Mouse (Mus musculus) E14TG2a.4 (cell line): ENCODE measurements around the gene Slc35e4.
"Not testable (repeated sequence)": the region's sequence is repeated elsewhere in the genome, so short reads cannot be mapped to it uniquely, and the experiment has no call there.

Experiments
- H3K27me3 ChIP-seq: 2 replicates; pipeline ENCODE4 v1.6.1; 2014; ENCODE audit warnings: low read length, control low read depth; ENCODE audit not compliant: insufficient read depth
- H3K36me3 ChIP-seq: 2 replicates; pipeline ENCODE4 v1.6.1; 2014; ENCODE audit warnings: low read length, control low read depth; ENCODE audit not compliant: insufficient read depth
- H3K4me1 ChIP-seq: replicated peaks from 2 replicates; pipeline ENCODE4 v1.6.1; 2014; ENCODE audit warnings: low read depth, low read length, control low read depth
- H3K4me3 ChIP-seq: replicated peaks from 2 replicates; pipeline ENCODE4 v1.5.1; 2014; ENCODE audit warnings: mild to moderate bottlenecking, low read length
- H3K9me3 ChIP-seq: 2 replicates; pipeline ENCODE4 v1.6.1; 2014; ENCODE audit warnings: low read length, control low read depth
- CTCF ChIP-seq: conservative IDR thresholded peaks from 2 replicates; pipeline ENCODE4 v1.5.1; 2014; ENCODE audit warnings: low read length
- NANOG ChIP-seq: IDR thresholded peaks from 2 replicates; pipeline ENCODE4 v1.6.1; 2014; ENCODE audit warnings: borderline replicate concordance, low read length, mixed read lengths
- POU5F1 ChIP-seq: IDR thresholded peaks from 2 replicates; pipeline ENCODE4 v1.6.1; 2014; ENCODE audit warnings: low read length, borderline replicate concordance

Gene Slc35e4

DNA sequence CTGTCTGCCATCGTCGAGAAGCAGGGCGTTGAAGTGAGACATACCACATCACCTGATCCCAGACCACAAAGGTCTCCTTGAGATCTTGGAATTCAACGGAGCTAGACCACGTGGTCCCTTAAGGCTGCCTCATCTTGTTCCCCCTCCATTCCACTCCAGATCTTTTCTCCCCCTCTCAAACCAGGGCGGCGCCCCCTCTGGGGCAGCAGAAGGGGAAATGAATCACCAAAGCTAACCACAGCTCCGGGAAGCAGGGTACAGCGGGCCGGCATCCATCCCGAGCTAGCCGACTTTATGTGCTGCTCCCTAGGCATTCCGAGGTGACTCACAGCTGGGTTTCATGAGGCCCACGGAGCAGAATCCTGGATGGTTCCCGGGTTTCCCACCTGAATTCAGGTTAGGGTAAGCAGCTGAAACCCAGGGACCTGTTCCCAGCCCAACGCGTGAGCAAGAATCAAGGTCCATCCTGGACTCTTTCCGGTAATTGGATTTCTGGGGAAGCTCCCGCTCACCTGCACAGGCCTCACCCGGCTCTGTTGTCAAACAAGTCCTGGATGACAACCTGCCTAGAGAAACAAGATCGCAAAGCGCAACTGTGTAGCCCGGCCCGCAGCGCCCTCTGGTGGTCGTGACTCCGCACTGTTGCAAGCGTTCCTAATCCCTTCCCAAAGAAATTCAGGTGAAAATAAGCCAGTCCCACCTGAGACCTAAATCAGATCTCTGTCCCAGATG, at the start of gene Slc35e4:
Gene Slc35e4 (minus strand): TSS at position 556 of the 732 bp plus-strand sequence.
- H3K36me3 ChIP-seq = peaks cover 10% of the 10 kb centered on the region
- peaks cover 54% of the 10 kb centered on the region for H3K27me3 ChIP-seq
- H3K4me1 ChIP-seq = peaks cover 28% of the 10 kb centered on the region
- H3K4me3 ChIP-seq = peak within 1 kb of the TSS; percentile 86
- TF ChIP-seq POU5F1 (no peak), CTCF (peak; percentile 89), NANOG (no peak)
- no peaks in the 10 kb centered on the region for H3K9me3 ChIP-seq

DNA sequence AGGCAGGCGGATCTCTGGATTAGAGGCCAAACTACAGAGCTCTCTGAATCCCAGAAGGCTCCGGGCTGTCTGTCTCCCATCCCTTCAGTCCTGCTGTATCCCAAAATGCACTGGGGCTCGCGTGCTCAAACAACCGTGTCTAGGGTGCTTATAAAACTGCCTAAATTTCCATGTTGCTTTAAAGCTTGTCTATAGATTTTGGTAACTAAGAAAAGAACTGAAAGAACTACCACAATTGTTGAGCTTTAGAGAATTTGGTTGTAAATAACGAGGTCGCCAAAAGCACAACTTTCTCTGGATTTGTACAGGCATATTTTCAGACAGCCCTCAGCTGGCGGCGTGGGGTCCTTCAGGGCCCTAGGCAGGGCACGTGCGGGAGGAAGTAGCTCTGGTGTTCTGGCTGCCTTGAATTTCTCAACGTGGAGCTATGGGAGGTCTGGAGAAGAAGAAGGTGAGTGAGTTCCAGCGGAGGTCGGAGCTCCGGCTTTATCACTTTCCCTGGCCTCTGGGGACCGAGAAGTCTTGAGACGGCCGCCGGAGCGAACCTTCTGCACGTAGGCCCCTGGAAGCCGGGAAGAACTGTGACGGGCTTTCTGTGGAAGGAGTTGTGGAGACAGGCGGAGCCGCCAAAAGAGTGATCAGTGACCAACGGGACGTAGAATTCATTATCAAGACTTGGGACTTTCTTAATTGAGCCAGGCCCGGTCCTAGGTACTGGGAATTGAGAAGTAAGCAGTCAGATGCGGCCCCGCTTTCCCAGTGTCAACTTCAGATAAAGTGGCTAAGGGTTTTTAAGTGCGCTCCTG, 49.3 kb upstream of the Slc35e4 start, which contains the start of gene Pes1:
Gene Pes1 (plus strand): TSS at position 366 of the 806 bp plus-strand sequence.
- Histone ChIP-seq H3K9me3 (no peaks in the 10 kb centered on the region), H3K36me3 (peaks cover 33% of the 10 kb centered on the region), H3K27me3 (no peaks in the 10 kb centered on the region), H3K4me3 (peak within 1 kb of the TSS; percentile 89), H3K4me1 (peaks cover 70% of the 10 kb centered on the region)
- no peak for TF ChIP-seq CTCF
- TF ChIP-seq POU5F1 = no peak
- no peak for TF ChIP-seq NANOG

DNA sequence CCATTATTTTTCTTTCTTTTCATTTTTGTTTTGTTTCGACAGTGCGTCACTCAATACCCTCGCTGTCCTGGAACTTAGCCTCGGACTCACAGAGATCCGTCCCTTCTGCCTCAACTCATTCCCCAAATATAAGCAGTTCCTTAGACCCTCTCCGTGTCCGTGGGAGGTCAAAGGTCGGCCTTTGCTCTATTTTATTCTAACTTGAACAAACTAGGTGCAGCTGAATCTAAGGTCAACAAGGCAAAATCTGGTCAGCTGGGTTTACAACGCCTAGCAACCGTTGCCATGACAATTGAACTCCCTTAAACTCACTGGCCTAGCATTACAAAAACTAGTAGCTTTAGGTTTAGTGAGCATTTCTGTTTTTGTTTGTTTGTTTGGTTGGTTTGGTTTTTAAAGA, 48.7 kb upstream of the Slc35e4 start:
- no peak for TF ChIP-seq POU5F1
- TF ChIP-seq CTCF = no peak
- no peak for TF ChIP-seq NANOG
- H3K27me3 ChIP-seq = no peaks in the 10 kb centered on the region

GRCm38 (mm10) chr11:3961761-3962160, 47.3 kb upstream of the Slc35e4 start:
- no peaks in the 10 kb centered on the region for H3K27me3 ChIP-seq
- H3K4me3 ChIP-seq = no peak overlapping the region
- TF ChIP-seq NANOG = no peak
- no peak for TF ChIP-seq CTCF
- no peak for TF ChIP-seq POU5F1
- H3K4me1 ChIP-seq = peaks cover 71% of the 10 kb centered on the region
- H3K9me3 ChIP-seq = no peaks in the 10 kb centered on the region
- H3K36me3 ChIP-seq = peaks cover 12% of the 10 kb centered on the region

More for the DNA sequence above, 48.7 kb upstream of the Slc35e4 start:
- H3K9me3 ChIP-seq = no peaks in the 10 kb centered on the region
- peaks cover 71% of the 10 kb centered on the region for H3K4me1 ChIP-seq
- H3K36me3 ChIP-seq = peaks cover 26% of the 10 kb centered on the region
- H3K4me3 ChIP-seq = peak overlapping the region; percentile 89

GRCm38 (mm10) chr11:3960901-3961300, 46.4 kb upstream of the Slc35e4 start:
- H3K9me3 ChIP-seq = no peaks in the 10 kb centered on the region
- H3K4me1 ChIP-seq = peaks cover 71% of the 10 kb centered on the region
- H3K4me3 ChIP-seq = no peak overlapping the region
- TF ChIP-seq CTCF (no peak), POU5F1 (no peak), NANOG (no peak)
- no peaks in the 10 kb centered on the region for H3K27me3 ChIP-seq
- H3K36me3 ChIP-seq = peaks cover 3% of the 10 kb centered on the region

- Histone ChIP-seq H3K4me3 (peak overlapping the region; percentile 62), H3K4me1 (peaks cover 43% of the 10 kb centered on the region)
- not testable (repeated sequence) for H3K27me3 ChIP-seq, H3K9me3 ChIP-seq, H3K36me3 ChIP-seq
These were observed 40.9 kb upstream of the Slc35e4 start for GRCm38 (mm10) chr11:3955371-3955770.

DNA sequence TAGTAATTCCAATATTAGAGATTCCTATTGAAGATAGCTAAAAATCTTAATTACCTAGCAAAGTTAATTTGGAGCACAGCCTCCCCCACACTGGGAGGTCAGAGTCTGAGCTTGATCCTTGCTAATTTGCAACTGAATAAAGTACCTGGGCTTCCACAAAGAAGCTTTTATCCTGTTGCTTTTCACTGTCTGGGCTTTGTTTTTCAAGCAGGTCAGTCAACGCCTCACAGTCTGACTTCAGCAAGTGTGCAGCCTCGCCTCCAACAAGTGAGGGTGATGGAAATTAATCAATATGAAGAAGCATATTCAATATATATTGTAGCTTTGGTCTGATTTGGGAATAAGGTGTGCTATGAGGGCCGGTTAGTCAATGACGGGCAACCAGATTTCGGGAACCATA, 40.4 kb upstream of the Slc35e4 start:
- Histone ChIP-seq H3K4me3 (peak overlapping the region; percentile 62), H3K4me1 (peaks cover 39% of the 10 kb centered on the region)
- H3K27me3 ChIP-seq, H3K9me3 ChIP-seq, H3K36me3 ChIP-seq: not testable (repeated sequence)
- TF ChIP-seq NANOG = peak; percentile 50; the same call in 1 of the 2 replicates

DNA sequence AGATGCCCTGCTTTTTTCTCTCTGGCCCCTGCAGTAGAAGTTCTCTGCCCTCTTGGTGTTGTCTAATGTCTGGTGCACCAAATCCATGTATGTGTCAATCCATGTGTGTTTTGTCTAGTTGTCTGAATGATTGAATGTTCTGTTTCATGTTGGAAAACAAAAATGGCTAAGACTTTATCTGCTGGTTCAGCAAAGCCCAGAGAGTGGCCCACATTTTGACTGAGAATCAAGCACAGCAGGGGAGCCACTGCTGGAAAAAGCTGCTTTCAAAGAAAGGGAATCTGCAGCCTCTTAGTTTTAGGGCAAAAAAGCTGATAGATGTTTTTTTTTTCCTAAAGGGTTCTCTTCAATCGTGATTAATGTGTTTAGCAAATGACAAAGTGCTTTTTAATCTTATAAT, 31.9 kb upstream of the Slc35e4 start:
- H3K4me1 ChIP-seq = peaks cover 36% of the 10 kb centered on the region
- TF ChIP-seq CTCF = no peak
- no peak for TF ChIP-seq NANOG
- TF ChIP-seq POU5F1 = no peak
- H3K9me3 ChIP-seq = no peaks in the 10 kb centered on the region
- H3K36me3 ChIP-seq = no peaks in the 10 kb centered on the region
- H3K4me3 ChIP-seq = peak overlapping the region; percentile 68
- H3K27me3 ChIP-seq = no peaks in the 10 kb centered on the region
